Mouse (Mus musculus) olfactory bulb, adult 2 months (tissue): Measurements from ENCODE around the gene St6gal1. TPM values are rescaled to one million over a fixed set of nuclear protein-coding genes. Genes with fewer than 3 reads are reported as not detected.

Experiments used
- H3K27ac ChIP-seq: fragments of 200-500 bp; 2 replicates; pipeline ENCODE4 v1.5.1; 2012; ENCODE audit warnings: low read depth, low read length; ENCODE audit not compliant: insufficient read depth
- H3K4me1 ChIP-seq: fragments of 200-500 bp; 2 replicates; pipeline ENCODE4 v1.6.1; 2012; ENCODE audit warnings: low read length; ENCODE audit not compliant: control insufficient read depth, insufficient read depth
- H3K4me3 ChIP-seq: fragments of 200-500 bp; 2 replicates; pipeline ENCODE4 v1.5.1; 2012; ENCODE audit warnings: mild to moderate bottlenecking, low read depth, low read length, moderate library complexity; ENCODE audit not compliant: insufficient read depth
- CTCF ChIP-seq: fragments of 200-500 bp; IDR thresholded peaks from 2 replicates; pipeline ENCODE4 v1.5.1; 2012; ENCODE audit warnings: low read depth, mild to moderate bottlenecking, low read length, moderate library complexity; ENCODE audit not compliant: insufficient read depth
- POLR2A ChIP-seq: fragments of 200-500 bp; IDR thresholded peaks from 2 replicates; pipeline ENCODE4 v1.6.1; 2012; ENCODE audit warnings: mild to moderate bottlenecking, low read depth, low read length, moderate library complexity; ENCODE audit not compliant: insufficient read depth
- WGBS: fragments of 180-500 bp; shearing (Covaris S2); methylation state at CpG from one replicate; pipeline ENCODE4 v1.1.7; 2018; 5-methylcytosine and 5-hydroxymethylcytosine counted together
- polyA plus RNA-seq: library from polyadenylated mRNA; stranded (reverse); fragments of >200 nt; gene quantifications from 2 replicates; pipeline ENCODE4 v1.2.4, GENCODE M21; 2012; ENCODE audit warnings: low replicate concordance; ENCODE audit not compliant: missing spikeins, insufficient read depth, insufficient read length

The St6gal1 gene
- polyA plus RNA-seq, 1 experiment, result not detected

DNA sequence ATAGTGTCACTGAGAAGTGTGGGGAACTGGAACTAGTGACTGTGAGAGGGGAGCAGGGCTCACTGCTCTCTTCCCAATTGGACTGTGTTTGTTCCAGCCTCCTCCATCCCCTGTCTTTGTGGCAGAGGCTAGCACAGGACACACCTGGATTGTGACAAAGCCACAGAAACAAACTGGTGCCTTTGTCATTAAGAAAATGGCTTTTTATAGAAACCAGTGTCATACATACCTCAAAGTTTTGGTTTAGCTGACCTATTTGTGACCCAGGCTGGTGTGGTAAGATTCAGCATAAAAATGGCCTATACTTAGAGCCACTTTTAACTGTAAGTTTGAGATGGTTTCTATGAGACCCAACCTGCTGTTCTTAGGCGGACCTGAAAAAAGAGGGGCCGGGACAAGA lies 116.7 kb downstream of the St6gal1 start:
- 99% methylated on average over 2 of the region's 2 CpGs for WGBS
- Histone ChIP-seq H3K27ac (no peak overlapping the region), H3K4me3 (no peak overlapping the region), H3K4me1 (no peaks in the 10 kb centered on the region)
- no peak for TF ChIP-seq CTCF
- TF ChIP-seq POLR2A, result no peak

DNA sequence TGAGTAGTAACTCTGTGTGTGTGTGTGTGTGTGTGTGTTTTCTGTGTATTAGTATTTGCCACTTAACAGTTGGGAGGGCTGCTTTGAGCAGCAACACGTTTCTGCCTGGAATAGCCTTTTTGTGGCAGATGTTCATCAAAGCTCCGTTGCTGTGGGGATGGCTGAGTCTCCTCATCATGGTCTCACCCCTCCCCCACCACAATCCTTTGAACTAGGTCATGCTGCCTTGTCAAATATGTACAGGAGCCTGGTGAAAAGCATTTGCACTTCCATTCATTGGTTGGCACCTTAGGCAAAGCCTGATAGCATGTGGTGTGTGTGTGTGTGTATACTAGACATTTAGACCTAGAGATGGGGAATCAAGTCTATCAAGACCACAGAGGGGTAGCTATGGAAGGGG lies 126.3 kb downstream of the St6gal1 start:
- Histone ChIP-seq H3K27ac (no peak overlapping the region), H3K4me3 (no peak overlapping the region), H3K4me1 (no peaks in the 10 kb centered on the region)
- WGBS, result 37% methylated on average over 2 of the region's 2 CpGs
- no peak for TF ChIP-seq CTCF
- TF ChIP-seq POLR2A, result no peak

DNA sequence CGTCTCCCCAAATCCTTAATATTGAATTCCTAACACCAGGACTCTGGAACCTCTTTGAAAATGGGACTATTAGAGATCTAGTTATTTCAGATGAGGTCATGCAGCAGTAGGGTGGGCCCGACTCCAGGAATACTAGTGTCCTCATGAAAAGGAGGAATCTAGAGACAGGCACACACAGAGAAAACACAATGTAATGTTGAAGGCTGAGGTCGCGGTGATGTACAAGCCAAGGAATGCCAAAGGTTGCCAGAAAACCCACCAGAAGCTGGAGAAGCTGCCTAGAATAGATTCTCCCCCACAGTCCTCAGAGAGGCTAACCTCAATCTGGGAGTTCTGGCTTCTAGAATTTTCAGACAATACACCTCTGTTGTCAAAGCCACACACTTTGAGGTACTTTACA lies 136.5 kb downstream of the St6gal1 start:
- Histone ChIP-seq H3K4me1 (no peaks in the 10 kb centered on the region), H3K4me3 (no peak overlapping the region), H3K27ac (no peak overlapping the region)
- no peak for TF ChIP-seq CTCF
- TF ChIP-seq POLR2A, result no peak
- WGBS, result 77% methylated on average over 4 of the region's 4 CpGs

DNA sequence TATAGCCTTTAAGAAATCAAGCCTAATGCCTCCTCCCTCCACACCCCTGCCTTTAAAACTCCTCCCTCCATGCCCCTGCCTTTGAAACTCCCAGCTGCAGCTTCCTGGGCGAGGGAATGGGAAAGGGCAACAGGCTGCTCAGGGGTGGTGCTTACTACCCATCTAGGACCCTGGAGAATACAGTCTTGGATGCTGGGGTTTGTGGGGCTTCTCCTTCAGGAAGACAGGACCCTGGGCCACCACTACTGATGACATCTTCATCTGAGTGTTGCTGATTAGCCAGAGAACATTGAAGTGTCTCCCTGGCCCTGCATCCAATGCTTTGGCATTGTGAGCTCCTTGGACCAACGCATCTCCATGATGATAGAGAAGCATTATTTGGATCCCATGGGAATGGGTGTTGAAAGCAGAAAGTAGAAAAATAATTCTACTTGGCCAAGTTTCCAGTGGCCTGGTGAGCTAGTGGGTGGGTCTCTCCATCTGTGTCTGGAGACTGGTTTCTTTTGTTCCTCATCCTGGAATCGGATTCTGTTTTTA lies 137.0 kb downstream of the St6gal1 start:
- H3K27ac ChIP-seq, result no peak overlapping the region
- TF ChIP-seq CTCF (no peak), POLR2A (no peak)
- WGBS, result 77% methylated on average over 3 of the region's 3 CpGs
- no peak overlapping the region for H3K4me3 ChIP-seq
- H3K4me1 ChIP-seq, result no peaks in the 10 kb centered on the region

DNA sequence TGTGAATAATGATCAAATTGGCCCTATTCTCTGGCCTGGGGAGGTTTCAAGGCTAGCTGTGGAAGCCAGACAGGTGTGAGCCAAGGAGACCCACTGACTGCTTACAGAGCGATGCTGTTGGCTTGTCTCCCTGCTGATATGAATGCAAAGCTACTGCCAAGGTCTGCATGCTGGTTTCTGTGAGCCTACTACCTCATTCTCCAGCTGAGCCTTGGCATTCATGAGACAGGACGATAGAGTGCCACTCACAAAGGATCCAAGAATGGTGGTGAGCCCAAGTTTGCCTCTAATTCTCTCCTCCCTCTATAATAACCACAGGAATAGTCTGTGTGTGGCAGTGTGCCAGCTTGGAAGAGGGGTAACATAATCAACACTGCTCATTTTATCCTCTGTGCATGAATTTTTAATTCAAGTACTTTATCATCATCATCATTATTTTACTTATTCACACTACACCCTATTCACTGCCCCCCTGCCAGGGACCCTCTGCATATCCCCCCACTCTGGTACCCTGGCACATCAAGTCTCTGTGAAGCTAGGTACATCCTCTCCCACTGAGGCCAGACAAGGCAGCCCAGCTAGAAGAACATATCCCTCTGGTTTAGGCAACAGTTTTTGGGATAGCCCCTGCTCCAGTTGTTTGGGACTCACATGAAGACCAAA lies 139.9 kb downstream of the St6gal1 start:
- Histone ChIP-seq H3K27ac (no peak overlapping the region), H3K4me1 (no peaks in the 10 kb centered on the region), H3K4me3 (no peak overlapping the region)
- WGBS, result 44% methylated on average over 2 of the region's 2 CpGs
- TF ChIP-seq POLR2A, result no peak
- TF ChIP-seq CTCF, result no peak

GRCm38 (mm10) chr16:23369124-23369523 lies 144.6 kb downstream of the St6gal1 start:
- TF ChIP-seq POLR2A (no peak), CTCF (no peak)
- no peak overlapping the region for H3K27ac ChIP-seq
- 34% methylated on average over 3 of the region's 3 CpGs for WGBS
- H3K4me3 ChIP-seq, result no peak overlapping the region
- H3K4me1 ChIP-seq, result no peaks in the 10 kb centered on the region

- H3K4me1 ChIP-seq, result no peaks in the 10 kb centered on the region
- H3K4me3 ChIP-seq, result no peak overlapping the region
- WGBS, result 94% methylated on average over 7 of the region's 7 CpGs
- no peak for TF ChIP-seq POLR2A
- TF ChIP-seq CTCF, result no peak
- H3K27ac ChIP-seq, result no peak overlapping the region
These were observed 146.2 kb downstream of the St6gal1 start for GRCm38 (mm10) chr16:23370724-23371123.

- WGBS, result 82% methylated on average over 2 of the region's 2 CpGs
- Histone ChIP-seq H3K27ac (no peak overlapping the region), H3K4me3 (no peak overlapping the region), H3K4me1 (no peaks in the 10 kb centered on the region)
- TF ChIP-seq POLR2A (no peak), CTCF (no peak)
These were observed 147.8 kb downstream of the St6gal1 start for GRCm38 (mm10) chr16:23372340-23372739.

DNA sequence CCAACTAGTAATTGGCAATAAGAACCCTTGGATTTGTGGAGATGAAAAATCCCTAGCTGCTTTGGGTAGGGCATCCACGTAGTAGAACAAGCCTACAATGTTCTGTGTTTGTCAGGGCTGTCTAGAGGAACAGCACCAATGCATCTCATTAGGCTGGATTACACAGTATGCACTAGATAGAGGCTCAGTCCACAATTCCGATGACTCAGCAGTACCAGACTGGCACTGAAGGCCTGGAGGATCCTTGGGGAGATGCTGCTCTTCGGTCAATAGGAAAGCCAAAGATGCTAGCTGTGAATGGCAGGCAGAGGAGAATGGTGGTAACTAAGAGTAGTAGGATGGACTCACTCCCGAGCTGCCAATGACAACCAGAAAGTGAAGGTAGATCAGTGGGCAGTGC lies 149.5 kb downstream of the St6gal1 start:
- no peaks in the 10 kb centered on the region for H3K4me1 ChIP-seq
- WGBS, result 77% methylated on average over 4 of the region's 4 CpGs

More for the DNA sequence above, 149.5 kb downstream of the St6gal1 start:
- no peak overlapping the region for H3K4me3 ChIP-seq
- no peak overlapping the region for H3K27ac ChIP-seq
- TF ChIP-seq POLR2A (no peak), CTCF (no peak)
